Mouse (Mus musculus): ENCODE measurements around the gene Qser1. TPM values are rescaled to one million over a fixed set of nuclear protein-coding genes. Genes with fewer than 3 reads are reported as not detected.

Qser1 gene
- total and polyA plus RNA-seq, 2 experiments from 2014 or later: 3.4 to 14.1 TPM

- Histone ChIP-seq H3K9ac (replicated peaks; ENCODE audit: low read length, poor library complexity, severe bottlenecking) (peak overlapping the region; percentile 99), H3K36me3 (ENCODE audit: insufficient read depth, low read length) (no peaks in the 10 kb centered on the region), H3K27me3 (ENCODE audit: insufficient read depth, low read length) (no peaks in the 10 kb centered on the region), H3K4me3 (ENCODE audit: low read depth, low read length) (peak overlapping the region; percentile 97), H3K27ac (ENCODE audit: low read depth, low read length) (peak overlapping the region; percentile 95), H3K9me3 (ENCODE audit: low read length) (no peaks in the 10 kb centered on the region), H3K4me2 (ENCODE audit: low read depth, low read length, poor library complexity, severe bottlenecking) (peak overlapping the region; percentile 81), H3K4me1 (ENCODE audit: insufficient read depth, low read length) (peaks cover 8% of the 10 kb centered on the region; the same call in 1 of the 2 replicates)
- ATAC-seq (ENCODE audit: low FRiP score): peak; percentile 49
- peak; percentile 57 for DNase-seq (ENCODE audit: low spot score)
- no peak for TF ChIP-seq CTCF (IDR thresholded peaks at IDR 0.05)
- 1% methylated on average over 33 of the region's 33 CpGs for WGBS
Observed at GRCm38 (mm10) chr2:104815561-104816370, 794 bp downstream of the Qser1 start.

GRCm38 (mm10) chr2:104814181-104814951, 2.2 kb downstream of the Qser1 start:
- no peak for TF ChIP-seq CTCF (IDR thresholded peaks at IDR 0.05)
- 0 out of 2 replicates have a peak overlapping the region, but pooled peaks have one; percentile 5 for H3K4me3 ChIP-seq (ENCODE audit: low read depth, low read length)
- H3K4me1 ChIP-seq (ENCODE audit: insufficient read depth, low read length): peaks cover 8% of the 10 kb centered on the region; the same call in 1 of the 2 replicates
- H3K9ac ChIP-seq (replicated peaks; ENCODE audit: low read length, poor library complexity, severe bottlenecking): no peak overlapping the region
- 48% methylated on average over 5 of the region's 5 CpGs for WGBS
- ATAC-seq (ENCODE audit: low FRiP score): no peak
- H3K27me3 ChIP-seq (ENCODE audit: insufficient read depth, low read length): no peaks in the 10 kb centered on the region
- H3K36me3 ChIP-seq (ENCODE audit: insufficient read depth, low read length): no peaks in the 10 kb centered on the region
- peak overlapping the region; percentile 81 for H3K4me2 ChIP-seq (ENCODE audit: low read depth, low read length, poor library complexity, severe bottlenecking)
- no peaks in the 10 kb centered on the region for H3K9me3 ChIP-seq (ENCODE audit: low read length)
- H3K27ac ChIP-seq (ENCODE audit: low read depth, low read length): no peak overlapping the region
- peak; percentile 49 for DNase-seq (ENCODE audit: low spot score)

- ATAC-seq (ENCODE audit: low FRiP score): no peak
- 79% methylated on average over 1 of the region's 1 CpGs for WGBS
- Histone ChIP-seq H3K36me3 (ENCODE audit: insufficient read depth, low read length) (no peaks in the 10 kb centered on the region), H3K9ac (replicated peaks; ENCODE audit: low read length, poor library complexity, severe bottlenecking) (no peak overlapping the region), H3K9me3 (ENCODE audit: low read length) (no peaks in the 10 kb centered on the region), H3K27ac (ENCODE audit: low read depth, low read length) (no peak overlapping the region), H3K4me3 (ENCODE audit: low read depth, low read length) (no peak overlapping the region), H3K4me2 (ENCODE audit: low read depth, low read length, poor library complexity, severe bottlenecking) (no peak overlapping the region), H3K4me1 (ENCODE audit: insufficient read depth, low read length) (no peaks in the 10 kb centered on the region), H3K27me3 (ENCODE audit: insufficient read depth, low read length) (no peaks in the 10 kb centered on the region)
- no peak for DNase-seq (ENCODE audit: low spot score)
- TF ChIP-seq CTCF (IDR thresholded peaks at IDR 0.05): no peak
Observed at GRCm38 (mm10) chr2:104805435-104805834, 11.1 kb downstream of the Qser1 start.

GRCm38 (mm10) chr2:104774763-104775162, 41.8 kb downstream of the Qser1 start:
- Histone ChIP-seq H3K4me3 (ENCODE audit: low read depth, low read length) (no peak overlapping the region), H3K9me3 (ENCODE audit: low read length) (no peaks in the 10 kb centered on the region), H3K27ac (ENCODE audit: low read depth, low read length) (no peak overlapping the region), H3K9ac (replicated peaks; ENCODE audit: low read length, poor library complexity, severe bottlenecking) (no peak overlapping the region), H3K27me3 (ENCODE audit: insufficient read depth, low read length) (no peaks in the 10 kb centered on the region), H3K4me1 (ENCODE audit: insufficient read depth, low read length) (no peaks in the 10 kb centered on the region), H3K4me2 (ENCODE audit: low read depth, low read length, poor library complexity, severe bottlenecking) (no peak overlapping the region), H3K36me3 (ENCODE audit: insufficient read depth, low read length) (peaks cover 24% of the 10 kb centered on the region)
- TF ChIP-seq CTCF (IDR thresholded peaks at IDR 0.05): peak; percentile 81
- peak; percentile 46 for DNase-seq (ENCODE audit: low spot score)
- 87% methylated on average over 1 of the region's 1 CpGs for WGBS
- ATAC-seq (ENCODE audit: low FRiP score): no peak

GRCm38 (mm10) chr2:104768697-104769096, 47.9 kb downstream of the Qser1 start:
- Histone ChIP-seq H3K4me3 (ENCODE audit: low read depth, low read length) (no peak overlapping the region), H3K4me1 (ENCODE audit: insufficient read depth, low read length) (no peaks in the 10 kb centered on the region), H3K4me2 (ENCODE audit: low read depth, low read length, poor library complexity, severe bottlenecking) (no peak overlapping the region), H3K27me3 (ENCODE audit: insufficient read depth, low read length) (no peaks in the 10 kb centered on the region), H3K9me3 (ENCODE audit: low read length) (no peaks in the 10 kb centered on the region), H3K36me3 (ENCODE audit: insufficient read depth, low read length) (peaks cover 18% of the 10 kb centered on the region), H3K9ac (replicated peaks; ENCODE audit: low read length, poor library complexity, severe bottlenecking) (no peak overlapping the region), H3K27ac (ENCODE audit: low read depth, low read length) (no peak overlapping the region)
- DNase-seq (ENCODE audit: low spot score) (no peak), ATAC-seq (ENCODE audit: low FRiP score) (no peak)
- no peak for TF ChIP-seq CTCF (IDR thresholded peaks at IDR 0.05)
- WGBS: 91% methylated on average over 1 of the region's 1 CpGs

GRCm38 (mm10) chr2:104764018-104764417, 52.5 kb downstream of the Qser1 start:
- no peaks in the 10 kb centered on the region for H3K9me3 ChIP-seq (ENCODE audit: low read length)
- no peaks in the 10 kb centered on the region for H3K4me1 ChIP-seq (ENCODE audit: insufficient read depth, low read length)
- no peak overlapping the region for H3K9ac ChIP-seq (replicated peaks; ENCODE audit: low read length, poor library complexity, severe bottlenecking)
- ATAC-seq (ENCODE audit: low FRiP score) (no peak), DNase-seq (ENCODE audit: low spot score) (no peak)
- no peak overlapping the region for H3K27ac ChIP-seq (ENCODE audit: low read depth, low read length)
- peaks cover 8% of the 10 kb centered on the region for H3K36me3 ChIP-seq (ENCODE audit: insufficient read depth, low read length)
- no peak overlapping the region for H3K4me3 ChIP-seq (ENCODE audit: low read depth, low read length)
- WGBS: 90% methylated on average over 4 of the region's 4 CpGs
- H3K4me2 ChIP-seq (ENCODE audit: low read depth, low read length, poor library complexity, severe bottlenecking): no peak overlapping the region
- TF ChIP-seq CTCF (IDR thresholded peaks at IDR 0.05): no peak
- no peaks in the 10 kb centered on the region for H3K27me3 ChIP-seq (ENCODE audit: insufficient read depth, low read length)
